Comparison of ENCODE assay signal across 16 mouse cellular contexts in the genomic region with DNA sequence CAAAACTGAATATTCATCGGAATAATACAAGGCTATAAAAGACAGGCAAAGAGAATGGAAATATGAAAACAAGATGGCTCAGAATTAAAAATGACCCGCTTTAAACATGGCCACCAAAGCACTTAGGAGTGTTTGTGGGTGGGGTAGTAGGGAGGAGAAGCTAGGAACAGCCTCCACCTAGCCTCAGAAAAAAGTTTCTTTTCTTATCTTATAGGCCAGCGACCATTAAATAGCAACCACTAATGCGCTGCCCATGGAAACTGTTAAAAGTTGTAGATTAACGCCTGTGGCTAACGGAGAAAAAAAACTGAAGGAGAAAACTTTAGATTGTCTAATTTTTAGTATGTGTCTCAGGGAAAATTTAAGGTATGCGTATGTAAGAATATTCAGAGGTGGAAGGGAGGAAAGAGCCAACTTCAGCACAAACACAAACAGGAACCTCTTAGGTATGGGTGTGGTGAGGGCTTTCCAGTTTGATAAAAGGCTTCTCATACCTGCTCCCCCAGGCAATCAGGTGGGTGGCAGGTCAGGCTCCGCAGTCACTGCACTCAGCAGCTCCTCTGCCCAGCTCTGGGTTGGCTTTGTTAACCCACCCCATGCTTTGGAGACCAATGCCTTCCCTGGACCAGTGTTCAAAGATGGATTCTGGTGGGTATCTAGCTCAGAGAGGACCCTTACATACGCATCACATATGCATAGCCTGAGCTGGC.
DNase-seq lines count a peak whose midpoint lies in the region; ATAC-seq and TF ChIP-seq lines count a peak whose summit lies in the region.
"Had no signal": no experiment of that assay in that cellular context is flagged by ENCODE, and none has a peak within 500 bp of the region (broad histone marks: within the 10 kb centered on the region; RNA-seq: fewer than 3 reads in every experiment).

No protein-coding gene starts in this region.

- H3K27ac ChIP-seq in forebrain, embryonic 10.5 days: peak overlapping the region; percentile 71; the same call in 1 of the 2 replicates
- H3K27ac ChIP-seq in forebrain, embryonic 16.5 days (ENCODE audit: low read length): no peak overlapping the region
- H3K27ac ChIP-seq in hindbrain, embryonic 10.5 days: peak overlapping the region; percentile 83
- no peak overlapping the region for H3K27ac ChIP-seq in hindbrain, postnatal 0 days
- H3K27ac ChIP-seq in embryonic facial prominence, embryonic 10.5 days (replicated peaks): 0 out of 2 replicates have a peak overlapping the region, but pooled peaks have one; percentile 37
- H3K27ac ChIP-seq in liver, embryonic 12.5 days: peak overlapping the region; percentile 82
- H3K27ac ChIP-seq: lung, embryonic 15.5 days; neural tube, embryonic 12.5 days had no signal

- no peak for TF ChIP-seq CTCF in hindbrain, postnatal 0 days (IDR thresholded peaks at IDR 0.05; ENCODE audit: low read depth)

- 93% methylated on average over 9 of the region's 9 CpGs for WGBS in forebrain, embryonic 10.5 days
- WGBS in forebrain, embryonic 16.5 days: 82% methylated on average over 9 of the region's 9 CpGs
- WGBS in hindbrain, embryonic 10.5 days: 90% methylated on average over 9 of the region's 9 CpGs
- 88% methylated on average over 9 of the region's 9 CpGs for WGBS in hindbrain, postnatal 0 days
- 93% methylated on average over 9 of the region's 9 CpGs for WGBS in embryonic facial prominence, embryonic 10.5 days
- WGBS in liver, embryonic 12.5 days (ENCODE audit: insufficient replicate concordance): 43% methylated on average over 9 of the region's 9 CpGs

- DNase-seq in forebrain, embryonic 10.5 days (ENCODE audit: extremely low spot score, low spot score): no peak
- no peak for DNase-seq in hindbrain, embryonic 10.5 days (ENCODE audit: low spot score)
- no peak for DNase-seq in hindbrain, postnatal 0 days (ENCODE audit: low spot score)
- DNase-seq in embryonic facial prominence, embryonic 10.5 days (ENCODE audit: low spot score): no peak
- no peak for DNase-seq in B cell, adult 2 months
- no peak for DNase-seq in right cerebral cortex, adult 2 months (ENCODE audit: low spot score in 2 of 2)
- DNase-seq: cerebellum, adult 2 months; heart, adult 18-20 months; kidney, postnatal 14 days; thymus, postnatal 4 days had no signal

- H3K4me1 ChIP-seq in forebrain, embryonic 10.5 days: peaks cover 80% of the 10 kb centered on the region
- H3K4me1 ChIP-seq in forebrain, embryonic 16.5 days (replicated peaks; ENCODE audit: control insufficient read depth, insufficient read depth, low read length): peaks cover 21% of the 10 kb centered on the region
- H3K4me1 ChIP-seq in hindbrain, embryonic 10.5 days (replicated peaks): peaks cover 87% of the 10 kb centered on the region
- H3K4me1 ChIP-seq in hindbrain, postnatal 0 days (ENCODE audit: insufficient read depth, low read length): peaks cover 24% of the 10 kb centered on the region
- peaks cover 68% of the 10 kb centered on the region for H3K4me1 ChIP-seq in embryonic facial prominence, embryonic 10.5 days
- peaks cover 38% of the 10 kb centered on the region for H3K4me1 ChIP-seq in liver, embryonic 12.5 days

- H3K36me3 ChIP-seq in forebrain, embryonic 10.5 days (replicated peaks): peaks cover 37% of the 10 kb centered on the region
- no peaks in the 10 kb centered on the region for H3K36me3 ChIP-seq in forebrain, embryonic 16.5 days (ENCODE audit: control insufficient read depth, insufficient read depth)
- H3K36me3 ChIP-seq in hindbrain, embryonic 10.5 days: peaks cover 37% of the 10 kb centered on the region
- H3K36me3 ChIP-seq in hindbrain, postnatal 0 days (ENCODE audit: insufficient read depth, low read length): no peaks in the 10 kb centered on the region
- peaks cover 30% of the 10 kb centered on the region for H3K36me3 ChIP-seq in embryonic facial prominence, embryonic 10.5 days (replicated peaks)
- peaks cover 7% of the 10 kb centered on the region; the same call in 1 of the 2 replicates for H3K36me3 ChIP-seq in liver, embryonic 12.5 days
- H3K36me3 ChIP-seq: lung, embryonic 15.5 days had no signal

- H3K4me2 ChIP-seq in forebrain, embryonic 16.5 days (ENCODE audit: low read length): no peak overlapping the region
- H3K4me2 ChIP-seq in hindbrain, postnatal 0 days (ENCODE audit: low read depth, low read length): no peak overlapping the region
- peak overlapping the region; percentile 49 for H3K4me2 ChIP-seq in liver, embryonic 12.5 days
- H3K4me2 ChIP-seq: lung, embryonic 15.5 days; neural tube, embryonic 12.5 days had no signal

- no peak overlapping the region for H3K4me3 ChIP-seq in forebrain, embryonic 10.5 days
- H3K4me3 ChIP-seq in forebrain, embryonic 16.5 days (replicated peaks; ENCODE audit: low read length): no peak overlapping the region
- H3K4me3 ChIP-seq in hindbrain, embryonic 10.5 days: no peak overlapping the region
- H3K4me3 ChIP-seq in hindbrain, postnatal 0 days (ENCODE audit: low read length): no peak overlapping the region
- no peak overlapping the region for H3K4me3 ChIP-seq in embryonic facial prominence, embryonic 10.5 days
- H3K4me3 ChIP-seq in liver, embryonic 12.5 days: no peak overlapping the region
- H3K4me3 ChIP-seq: erythroblast, embryonic 14.5 days; lung, embryonic 15.5 days; megakaryocyte, embryonic 14.5 days; neural tube, embryonic 12.5 days had no signal

- H3K27me3 ChIP-seq in forebrain, embryonic 10.5 days (ENCODE audit: poor library complexity, severe bottlenecking): 0 out of 2 replicates have a peak, but pooled peaks cover 6% of the 10 kb centered on the region
- no peaks in the 10 kb centered on the region for H3K27me3 ChIP-seq in forebrain, embryonic 16.5 days (replicated peaks; ENCODE audit: control insufficient read depth, insufficient read depth, low read length)
- no peaks in the 10 kb centered on the region for H3K27me3 ChIP-seq in hindbrain, embryonic 10.5 days (ENCODE audit: insufficient read depth, poor library complexity, severe bottlenecking)
- no peaks in the 10 kb centered on the region for H3K27me3 ChIP-seq in hindbrain, postnatal 0 days (ENCODE audit: insufficient read depth, low read length)
- H3K27me3 ChIP-seq in embryonic facial prominence, embryonic 10.5 days (replicated peaks; ENCODE audit: low read depth, poor library complexity, severe bottlenecking): no peaks in the 10 kb centered on the region
- no peaks in the 10 kb centered on the region for H3K27me3 ChIP-seq in liver, embryonic 12.5 days (replicated peaks)
- H3K27me3 ChIP-seq: lung, embryonic 15.5 days; megakaryocyte, embryonic 14.5 days; neural tube, embryonic 12.5 days had no signal

- H3K9ac ChIP-seq in forebrain, embryonic 16.5 days (replicated peaks; ENCODE audit: low read depth, low read length): no peak overlapping the region
- H3K9ac ChIP-seq in hindbrain, postnatal 0 days (replicated peaks; ENCODE audit: low read length): no peak overlapping the region
- H3K9ac ChIP-seq in liver, embryonic 12.5 days: peak overlapping the region; percentile 35
- H3K9ac ChIP-seq: lung, embryonic 15.5 days had no signal

- H3K9me3 ChIP-seq in forebrain, embryonic 10.5 days: no peaks in the 10 kb centered on the region
- H3K9me3 ChIP-seq in forebrain, embryonic 16.5 days (ENCODE audit: control insufficient read depth, low read length): no peaks in the 10 kb centered on the region
- H3K9me3 ChIP-seq in hindbrain, embryonic 10.5 days: no peaks in the 10 kb centered on the region
- no peaks in the 10 kb centered on the region for H3K9me3 ChIP-seq in hindbrain, postnatal 0 days (ENCODE audit: low read length)
- no peaks in the 10 kb centered on the region for H3K9me3 ChIP-seq in embryonic facial prominence, embryonic 10.5 days
- no peaks in the 10 kb centered on the region for H3K9me3 ChIP-seq in liver, embryonic 12.5 days (replicated peaks)
- H3K9me3 ChIP-seq: lung, embryonic 15.5 days; megakaryocyte, embryonic 14.5 days; neural tube, embryonic 12.5 days had no signal

- ATAC-seq in forebrain, embryonic 16.5 days: no peak
- ATAC-seq in hindbrain, postnatal 0 days: no peak
- ATAC-seq in liver, embryonic 12.5 days: peak; percentile 92

Comparison
In these comparisons a context has a peak if more than half of its experiments do, and no peak if none do; other contexts are left out.
1. H3K27ac ChIP-seq: peak in forebrain, embryonic 10.5 days (single experiment), hindbrain, embryonic 10.5 days (single experiment), embryonic facial prominence, embryonic 10.5 days (single experiment) and liver, embryonic 12.5 days (single experiment); none in forebrain, embryonic 16.5 days (single experiment) and hindbrain, postnatal 0 days (single experiment).